Mouse (Mus musculus) left cerebral cortex, postnatal 25 days (tissue): ENCODE data around the gene Tedc1. TPM values are rescaled to one million over a fixed set of nuclear protein-coding genes. Genes with fewer than 3 reads are reported as not detected.
A peak's percentile ranks its signal among the peaks of the same experiment; 100 is the strongest.

Experiments used
- DNase-seq, 2 experiments: peaks; one replicate each; pipeline ENCODE4 v3.0.0; 2022; ENCODE audit warnings: low spot score in 2 of 2, mixed read lengths in 1 of 2
- intact Hi-C: fragments of 180-260 bp; cut with DNase I; formaldehyde crosslinking; loops from one replicate; pipeline ENCODE4 v1.15.1; 2025
- total RNA-seq, 2 experiments: library from RNA; stranded (reverse); gene quantifications; 2 replicates each; pipeline ENCODE4 v1.2.3; 2021

The Tedc1 gene
- total RNA-seq, 2 experiments from 2014 or later: 1.4 to 1.8 TPM

GRCm38 (mm10) chr12:113151046-113151445 lies 5.2 kb upstream of the Tedc1 start:
- no peak for DNase-seq
- intact Hi-C loops: no loop called here

GRCm38 (mm10) chr12:113151661-113152271 lies 4.5 kb upstream of the Tedc1 start:
- intact Hi-C loops: no loop called here
- no peak for DNase-seq

GRCm38 (mm10) chr12:113152272-113152661 lies 4.0 kb upstream of the Tedc1 start:
- DNase-seq: no peak
- intact Hi-C loops: no loop called here

- intact Hi-C loops: no loop called here
Measured at GRCm38 (mm10) chr12:113152991-113153525, 3.2 kb upstream of the Tedc1 start.

GRCm38 (mm10) chr12:113153971-113154370 lies 2.2 kb upstream of the Tedc1 start:
- intact Hi-C loops: no loop called here

More at GRCm38 (mm10) chr12:113152991-113153525, 3.2 kb upstream of the Tedc1 start:
- no peak for DNase-seq

GRCm38 (mm10) chr12:113154747-113155075 lies 1.5 kb upstream of the Tedc1 start:
- no peak for DNase-seq
- intact Hi-C loops: loop anchor here (5.0 kb wide), 1 partner anchor 152 kb away; the partner anchor contains the start of gene Brf1

More at GRCm38 (mm10) chr12:113153971-113154370, 2.2 kb upstream of the Tedc1 start:
- no peak for DNase-seq

- DNase-seq: peak in 1 of 2 experiments; percentile 39
- intact Hi-C loops: loop anchor here (5.0 kb wide), 1 partner anchor 153 kb away; the partner anchor contains the start of gene Brf1
Measured at GRCm38 (mm10) chr12:113155076-113155771, 997 bp upstream of the Tedc1 start.

GRCm38 (mm10) chr12:113156540-113156929 lies 314 bp downstream of the Tedc1 start:
- no peak for DNase-seq
- intact Hi-C loops: loop anchor here (5.0 kb wide), 1 partner anchor 154 kb away; the partner anchor contains the start of gene Brf1

- intact Hi-C loops: loop anchor here (5.0 kb wide), 1 partner anchor 155 kb away; the partner anchor contains the start of gene Brf1
- no peak for DNase-seq
Measured at GRCm38 (mm10) chr12:113157002-113157401, 781 bp downstream of the Tedc1 start.

- no peak for DNase-seq
- intact Hi-C loops: loop anchor here (5.0 kb wide), 1 partner anchor 155 kb away; the partner anchor contains the start of gene Brf1
Measured at GRCm38 (mm10) chr12:113157521-113157920, 1.3 kb downstream of the Tedc1 start.

GRCm38 (mm10) chr12:113157971-113158370 lies 1.8 kb downstream of the Tedc1 start:
- no peak for DNase-seq
- intact Hi-C loops: loop anchor here (5.0 kb wide), 1 partner anchor 156 kb away; the partner anchor contains the start of gene Brf1

- intact Hi-C loops: loop anchor here (2.0 kb wide), 1 partner anchor 21 kb away; the partner anchor contains the start of gene Tmem121
- DNase-seq: peak in 1 of 2 experiments; percentile 61
Measured at GRCm38 (mm10) chr12:113163561-113164006, 7.4 kb downstream of the Tedc1 start.

GRCm38 (mm10) chr12:113168031-113168536 lies 11.9 kb downstream of the Tedc1 start:
- no peak for DNase-seq
- intact Hi-C loops: no loop called here

GRCm38 (mm10) chr12:113176960-113177725 lies 20.9 kb downstream of the Tedc1 start:
- no peak for DNase-seq
- intact Hi-C loops: no loop called here

GRCm38 (mm10) chr12:113181020-113181419 lies 24.8 kb downstream of the Tedc1 start:
- no peak for DNase-seq
- intact Hi-C loops: no loop called here

GRCm38 (mm10) chr12:113184945-113185344 lies 28.7 kb downstream of the Tedc1 start:
- intact Hi-C loops: loop anchor here (2.0 kb wide), 1 partner anchor 20 kb away; no protein-coding TSS in a partner anchor

GRCm38 (mm10) chr12:113185442-113186291 lies 29.4 kb downstream of the Tedc1 start, which contains the start of gene Tmem121:
Gene Tmem121, plus strand, starts transcription at chr12:113185930.
- intact Hi-C loops: loop anchor here (2.0 kb wide), 1 partner anchor 21 kb away; no protein-coding TSS in a partner anchor

More at GRCm38 (mm10) chr12:113184945-113185344, 28.7 kb downstream of the Tedc1 start:
- DNase-seq: no peak

GRCm38 (mm10) chr12:113186326-113187010 lies 30.2 kb downstream of the Tedc1 start:
- no peak for DNase-seq
- intact Hi-C loops: loop anchor here (1.0 kb wide), 1 partner anchor 40 kb away; the partner anchor contains the start of gene Crip1

More at GRCm38 (mm10) chr12:113185442-113186291, 29.4 kb downstream of the Tedc1 start, which contains the start of gene Tmem121:
- DNase-seq: peak in 1 of 2 experiments; percentile 38
